Mouse (Mus musculus) ovary, postnatal 14 days (tissue): ENCODE data around the gene Gm42906.

ENCODE experiments used
- DNase-seq: peaks from one replicate; pipeline ENCODE4 v3.0.0; 2022; ENCODE audit warnings: low spot score

The Gm42906 gene

GRCm38 (mm10) chr5:151296244-151296643 lies 131.7 kb downstream of the Gm42906 start:
- no peak for DNase-seq

GRCm38 (mm10) chr5:151293591-151293990 lies 134.4 kb downstream of the Gm42906 start:
- DNase-seq, result no peak

DNA sequence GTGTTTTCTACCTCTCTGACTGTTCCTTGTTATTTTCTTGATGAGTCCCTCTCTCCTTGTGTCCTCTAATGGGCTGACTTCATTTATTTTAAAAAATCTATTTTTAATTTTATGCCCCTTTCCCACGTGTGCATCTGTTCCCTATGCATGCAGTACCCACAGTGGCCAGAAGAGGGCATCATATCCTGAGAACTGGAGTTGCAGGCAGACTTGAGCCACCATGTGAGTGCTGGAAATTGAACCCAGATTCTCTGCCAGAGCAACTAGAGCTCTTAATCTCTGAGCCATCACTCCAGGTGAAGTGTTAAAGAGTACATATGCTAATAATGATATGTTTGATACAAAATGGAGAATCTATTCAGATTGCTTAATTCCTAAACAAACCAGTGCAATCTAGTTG lies 135.7 kb downstream of the Gm42906 start:
- DNase-seq, result no peak

DNA sequence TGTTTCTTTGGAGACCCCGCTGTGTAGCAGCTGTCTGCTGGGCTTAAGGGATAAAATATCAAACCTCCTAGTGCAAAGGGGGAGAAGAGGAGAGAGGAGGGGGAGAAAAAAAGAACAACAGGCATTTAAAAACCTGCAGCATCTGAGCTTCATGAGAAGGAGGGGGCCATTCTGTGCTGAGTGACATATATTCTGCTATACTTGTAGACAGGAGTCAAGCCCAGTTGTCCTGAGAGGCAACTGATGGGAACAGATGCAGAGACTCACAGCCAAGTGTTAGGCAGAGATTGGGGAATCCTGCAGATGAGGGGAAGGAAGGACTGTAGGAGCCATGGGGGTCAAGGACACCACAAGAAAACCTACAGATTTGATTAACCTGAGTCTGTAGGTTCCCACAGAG lies 141.6 kb downstream of the Gm42906 start:
- no peak for DNase-seq

DNA sequence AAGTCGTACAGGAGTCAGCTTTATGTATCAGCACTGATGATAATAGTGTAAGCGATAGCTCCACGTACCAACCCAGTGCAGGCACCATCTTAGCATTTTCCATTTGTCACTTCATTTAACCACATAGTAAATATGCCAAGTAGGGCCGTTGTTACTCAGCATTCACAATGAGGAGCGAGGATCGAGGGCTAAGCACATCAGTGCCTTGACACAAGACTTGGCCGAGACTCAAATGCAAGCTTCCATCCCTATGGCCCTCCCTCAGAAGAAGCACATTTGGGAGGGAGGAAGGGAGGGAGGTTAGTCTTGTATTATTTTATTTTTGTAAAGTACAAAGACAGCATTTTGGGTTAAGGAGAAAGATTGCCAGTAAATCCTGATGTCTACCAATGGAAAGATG lies 148.4 kb downstream of the Gm42906 start:
- DNase-seq, result no peak

GRCm38 (mm10) chr5:151277927-151278326 lies 150.0 kb downstream of the Gm42906 start:
- DNase-seq, result no peak

DNA sequence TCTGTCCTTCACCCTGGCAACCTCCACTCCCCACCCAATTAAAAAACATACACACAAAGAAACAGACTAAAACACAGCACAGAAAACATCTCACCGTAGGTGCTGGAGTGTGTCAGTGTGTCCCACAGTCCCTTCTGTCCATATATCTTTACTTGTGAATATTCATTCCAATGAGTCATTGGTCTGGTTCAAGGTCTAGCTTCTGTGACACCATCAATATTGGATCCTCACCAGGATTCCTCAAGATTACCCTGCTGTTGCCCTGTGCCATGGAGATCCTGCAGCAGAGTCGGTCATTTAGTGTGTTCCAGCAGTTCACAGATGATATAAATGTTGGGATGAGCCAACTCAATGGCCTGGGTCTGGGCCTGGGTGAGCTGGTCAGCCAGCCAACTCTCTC lies 152.0 kb downstream of the Gm42906 start:
- no peak for DNase-seq

GRCm38 (mm10) chr5:151274265-151274664 lies 153.7 kb downstream of the Gm42906 start:
- no peak for DNase-seq

- DNase-seq, result no peak
Measured at GRCm38 (mm10) chr5:151270815-151271214, 157.1 kb downstream of the Gm42906 start.

- DNase-seq, result no peak
Measured at GRCm38 (mm10) chr5:151266896-151267634, 160.9 kb downstream of the Gm42906 start.

- DNase-seq, result no peak
Measured at GRCm38 (mm10) chr5:151261558-151261957, 166.4 kb downstream of the Gm42906 start.

- DNase-seq, result no peak
Measured at GRCm38 (mm10) chr5:151252213-151252612, 175.8 kb downstream of the Gm42906 start.

DNA sequence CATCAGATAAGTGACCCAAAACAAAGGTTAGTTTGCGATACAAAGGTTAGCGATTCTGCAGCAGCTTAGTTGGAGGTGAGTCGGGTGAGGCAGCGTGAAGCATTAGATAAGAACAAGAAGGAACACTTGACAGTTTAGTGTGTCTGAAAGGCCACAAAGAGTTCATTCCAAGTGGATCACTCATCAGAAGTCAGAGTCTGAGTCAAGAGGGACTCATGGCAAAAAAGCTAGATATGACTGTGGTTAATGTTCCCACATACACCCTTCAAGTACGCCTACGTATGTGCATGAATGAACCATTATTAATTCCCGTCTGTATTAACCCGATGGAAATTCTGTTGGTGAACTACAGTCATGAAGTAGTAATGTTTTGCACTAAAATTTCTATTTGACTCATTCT lies 176.3 kb downstream of the Gm42906 start:
- DNase-seq, result no peak

- DNase-seq, result no peak
Measured at GRCm38 (mm10) chr5:151248671-151249620, 179.0 kb downstream of the Gm42906 start.

GRCm38 (mm10) chr5:151248084-151248483 lies 179.9 kb downstream of the Gm42906 start:
- DNase-seq, result no peak

DNA sequence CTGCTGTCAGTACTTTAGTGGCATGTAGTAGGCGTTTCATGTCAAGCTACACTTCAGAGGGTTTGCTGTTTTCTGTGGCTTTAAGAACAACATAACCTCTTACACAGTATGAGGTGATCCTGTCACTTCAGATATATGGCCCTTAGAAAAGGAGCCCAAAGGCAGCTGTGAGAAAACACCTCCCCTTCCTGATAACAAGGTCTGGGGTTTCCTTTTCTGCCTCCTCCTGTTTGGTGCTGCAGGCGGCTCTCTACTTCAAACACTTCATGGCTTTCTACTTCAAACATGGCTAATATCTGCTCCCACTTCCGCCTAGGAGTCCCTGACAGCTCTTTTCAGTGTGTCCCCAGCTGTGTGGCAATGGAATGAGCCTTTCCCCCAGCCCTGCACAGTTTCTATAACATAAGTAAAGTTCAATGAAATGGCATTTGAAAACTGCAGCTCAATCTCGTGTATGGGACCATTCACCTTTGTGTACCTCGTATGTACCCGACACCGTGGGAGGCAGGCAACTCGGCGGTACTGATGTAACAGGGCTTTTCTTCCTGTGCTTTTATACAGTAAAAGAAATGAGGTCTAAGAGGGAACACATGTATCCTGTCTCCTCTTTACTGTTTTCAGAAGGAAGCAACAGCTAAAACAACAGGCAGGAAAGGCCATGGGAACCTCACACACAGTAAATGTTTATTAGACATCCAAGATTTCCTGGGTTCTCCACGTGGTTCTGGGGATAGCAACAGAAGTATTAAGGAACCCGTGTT lies 180.7 kb downstream of the Gm42906 start:
- no peak for DNase-seq

GRCm38 (mm10) chr5:151246287-151246686 lies 181.7 kb downstream of the Gm42906 start:
- no peak for DNase-seq

GRCm38 (mm10) chr5:151245571-151245970 lies 182.4 kb downstream of the Gm42906 start:
- DNase-seq, result no peak

DNA sequence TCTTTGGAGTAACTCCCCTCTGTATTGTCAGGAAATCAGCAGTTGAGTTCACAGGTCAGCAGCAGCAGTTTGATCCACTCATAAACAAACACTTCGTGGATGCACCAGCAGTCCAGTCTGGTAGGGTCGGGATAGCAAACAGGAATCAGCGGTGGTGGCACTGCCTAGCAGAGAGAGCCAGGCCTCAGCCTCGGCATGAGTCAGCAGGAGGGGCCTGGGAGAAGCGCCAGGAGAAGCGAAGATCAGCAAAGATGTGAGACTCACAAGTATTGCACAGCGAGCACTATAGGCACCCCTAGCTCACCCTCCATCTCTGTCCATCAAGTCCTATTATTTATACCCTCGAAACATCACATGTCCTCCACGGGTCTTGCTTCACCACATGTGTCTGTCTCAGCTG lies 189.2 kb downstream of the Gm42906 start:
- DNase-seq, result no peak

DNA sequence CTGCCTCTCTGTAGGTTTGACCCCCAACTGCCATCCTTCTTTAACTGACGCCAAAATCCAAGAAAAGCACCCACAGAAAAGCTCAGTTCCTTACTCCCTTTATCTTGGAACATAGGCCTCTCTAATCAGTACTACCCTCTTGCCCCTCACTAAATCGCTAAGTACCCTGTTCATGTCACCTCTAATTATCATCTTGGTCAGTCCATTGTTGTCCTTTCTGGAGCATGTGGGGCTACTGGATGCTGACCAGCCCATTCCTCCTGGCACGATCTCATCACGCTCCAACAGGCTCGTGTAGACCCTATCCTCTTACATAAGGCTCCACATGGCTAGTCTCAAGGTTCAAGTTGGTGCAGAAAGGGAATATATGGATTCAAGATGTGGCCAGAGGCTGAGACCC lies 191.6 kb downstream of the Gm42906 start:
- no peak for DNase-seq

DNA sequence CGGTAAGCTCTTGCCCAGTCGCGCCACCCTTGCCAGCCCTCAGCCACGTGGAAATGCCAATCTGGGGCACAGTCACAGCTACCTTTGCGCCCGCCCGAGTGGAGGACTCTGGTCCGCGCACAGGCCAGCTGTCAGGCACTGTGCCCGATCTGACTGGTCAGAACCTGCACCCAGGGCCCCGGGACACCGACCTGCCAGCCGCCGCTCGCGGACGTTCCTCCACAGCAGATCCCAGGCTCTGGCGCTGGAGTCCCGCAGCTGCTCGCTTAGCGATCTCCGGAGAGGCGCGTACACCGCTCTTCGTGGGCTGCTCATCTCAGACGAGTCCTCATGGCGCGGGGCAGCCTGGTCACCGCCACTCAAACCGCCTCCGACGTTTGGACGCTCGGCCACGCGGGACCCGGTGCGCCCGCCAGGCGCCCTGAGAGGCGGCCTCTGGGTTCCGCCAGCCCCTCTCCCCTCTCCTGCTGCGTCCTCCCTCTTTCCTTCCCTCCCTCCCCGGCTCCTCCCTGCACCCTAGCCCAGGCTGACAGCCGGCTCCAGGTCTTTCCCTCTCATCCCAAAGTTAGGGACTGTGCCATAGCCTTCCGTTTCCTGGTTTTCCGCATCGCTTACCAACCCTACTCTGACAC lies 194.4 kb downstream of the Gm42906 start, which contains the start of gene Stard13:
TSS of gene Stard13 (minus strand) at position 437 of the 632 bp plus-strand sequence.
- DNase-seq, result peak; percentile 22
